Mouse (Mus musculus): ENCODE measurements around the gene Cdk2. TPM values are rescaled to one million over a fixed set of nuclear protein-coding genes. Genes with fewer than 3 reads are reported as not detected.

Cdk2 gene
- total and polyA plus RNA-seq, 3 experiments: 36.3 to 117 (median 109) TPM

DNA sequence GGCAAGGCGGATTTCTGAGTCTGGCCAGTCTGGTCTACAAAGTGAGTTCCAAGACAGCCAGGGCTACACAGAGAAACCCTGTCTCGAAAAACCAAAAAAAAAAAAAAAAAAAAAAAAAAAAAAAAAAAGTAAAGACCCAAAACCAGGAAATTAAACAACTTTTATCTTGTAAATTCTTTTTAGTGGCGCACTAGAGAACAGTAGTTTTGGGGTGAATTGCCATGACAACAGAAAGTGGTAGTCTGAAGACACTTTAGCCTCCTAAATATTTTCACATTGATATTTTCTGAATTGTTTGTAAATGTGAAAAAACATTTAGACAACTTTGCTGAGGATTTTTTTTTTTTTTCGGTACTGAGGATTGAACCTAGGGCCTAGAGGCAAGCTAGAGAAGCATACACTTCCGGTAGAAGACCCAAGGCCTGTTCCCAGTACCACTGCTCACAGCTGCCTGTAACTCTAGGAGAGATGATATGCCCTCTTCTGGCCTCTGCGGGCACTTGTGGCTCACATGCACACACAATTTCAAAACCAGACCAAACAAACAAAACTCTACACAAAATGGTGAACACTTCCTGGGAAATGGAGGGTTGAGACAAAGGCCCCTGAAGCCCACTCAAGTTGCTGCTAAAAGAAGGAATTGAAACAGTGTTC, 7.6 kb downstream of the Cdk2 start:
- DNase-seq (ENCODE audit: low spot score): no peak
- Histone ChIP-seq H3K27me3 (ENCODE audit: insufficient read depth, low read length) (no peaks in the 10 kb centered on the region), H3K4me1 (ENCODE audit: insufficient read depth, low read depth, low read length) (peaks cover 45% of the 10 kb centered on the region), H3K36me3 (replicated peaks) (peaks cover 67% of the 10 kb centered on the region), H3K9me3 (replicated peaks) (no peaks in the 10 kb centered on the region), H3K4me3 (ENCODE audit: low read depth, low read length) (no peak overlapping the region; the same call in 1 of the 2 replicates)
- no peak for TF ChIP-seq GATA1 (IDR thresholded peaks at IDR 0.05; ENCODE audit: borderline replicate concordance, low read length)
- no peak for TF ChIP-seq CTCF (IDR thresholded peaks at IDR 0.05; ENCODE audit: low read depth, low read length)
- no peak for TF ChIP-seq POLR2AphosphoS5 (IDR thresholded peaks at IDR 0.05; ENCODE audit: insufficient replicate concordance, low read depth, low read length)
- no peak for TF ChIP-seq GATA2 (IDR thresholded peaks at IDR 0.05; ENCODE audit: borderline replicate concordance, low read depth, low read length)
- no peak for TF ChIP-seq TAL1 (conservative IDR thresholded peaks at IDR 0.05; ENCODE audit: low read depth, low read length)
- ATAC-seq (ENCODE audit: extremely low read depth, insufficient number of reproducible peaks, low FRiP score, poor library complexity, severe bottlenecking): no peak

DNA sequence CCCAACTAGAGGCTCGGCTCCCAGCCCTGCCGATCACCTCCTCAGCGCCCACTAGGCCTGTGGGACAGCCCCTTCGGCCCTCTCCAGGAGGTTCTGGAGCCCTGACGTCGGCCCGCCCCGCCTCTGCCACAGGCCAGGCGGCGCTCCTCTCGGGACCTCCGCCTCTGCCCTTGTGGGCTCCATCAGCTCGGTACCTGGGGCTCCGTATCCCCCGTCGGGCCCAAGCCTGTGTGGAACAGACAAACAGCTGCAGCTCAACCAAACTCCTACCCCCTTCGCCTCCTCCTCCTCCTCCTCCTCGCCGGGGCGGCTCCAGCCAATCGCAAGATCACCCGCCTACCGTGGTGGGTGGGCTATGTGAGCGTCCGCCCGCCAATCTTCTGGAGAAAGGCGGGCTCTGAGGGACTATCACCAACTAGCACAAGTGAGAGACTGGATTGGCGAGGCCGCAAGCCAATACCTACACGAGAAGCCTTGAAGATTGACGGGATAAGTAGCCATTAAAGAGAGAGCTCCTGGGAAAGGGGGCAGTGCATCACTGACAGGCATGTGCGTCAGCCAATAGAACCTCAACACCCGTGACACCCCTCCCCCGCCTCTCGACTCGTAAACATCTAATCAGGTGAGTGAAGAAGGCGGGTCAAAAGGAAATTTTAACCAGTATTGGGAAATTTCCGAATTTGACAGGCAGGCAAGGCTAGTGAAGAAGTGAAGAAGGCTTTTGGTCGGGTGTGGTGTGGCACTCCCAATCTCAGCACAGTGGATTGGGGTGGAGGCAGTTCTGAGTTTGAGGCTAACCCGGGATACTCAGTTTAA, 8.6 kb downstream of the Cdk2 start, which contains the start of gene Rab5b:
TSS of gene Rab5b (minus strand) at position 273 of the 816 bp plus-strand sequence.
- peaks cover 43% of the 10 kb centered on the region for H3K4me1 ChIP-seq (ENCODE audit: insufficient read depth, low read depth, low read length)
- DNase-seq (ENCODE audit: low spot score): peak; percentile 97
- peak within 1 kb of the TSS; percentile 86 for H3K4me3 ChIP-seq (ENCODE audit: low read depth, low read length)
- peaks cover 64% of the 10 kb centered on the region for H3K36me3 ChIP-seq (replicated peaks)
- no peaks in the 10 kb centered on the region for H3K9me3 ChIP-seq (replicated peaks)
- no peak for TF ChIP-seq GATA1 (IDR thresholded peaks at IDR 0.05; ENCODE audit: borderline replicate concordance, low read length)
- peak; percentile 98 for ATAC-seq (ENCODE audit: extremely low read depth, insufficient number of reproducible peaks, low FRiP score, poor library complexity, severe bottlenecking)
- no peaks in the 10 kb centered on the region for H3K27me3 ChIP-seq (ENCODE audit: insufficient read depth, low read length)

DNA sequence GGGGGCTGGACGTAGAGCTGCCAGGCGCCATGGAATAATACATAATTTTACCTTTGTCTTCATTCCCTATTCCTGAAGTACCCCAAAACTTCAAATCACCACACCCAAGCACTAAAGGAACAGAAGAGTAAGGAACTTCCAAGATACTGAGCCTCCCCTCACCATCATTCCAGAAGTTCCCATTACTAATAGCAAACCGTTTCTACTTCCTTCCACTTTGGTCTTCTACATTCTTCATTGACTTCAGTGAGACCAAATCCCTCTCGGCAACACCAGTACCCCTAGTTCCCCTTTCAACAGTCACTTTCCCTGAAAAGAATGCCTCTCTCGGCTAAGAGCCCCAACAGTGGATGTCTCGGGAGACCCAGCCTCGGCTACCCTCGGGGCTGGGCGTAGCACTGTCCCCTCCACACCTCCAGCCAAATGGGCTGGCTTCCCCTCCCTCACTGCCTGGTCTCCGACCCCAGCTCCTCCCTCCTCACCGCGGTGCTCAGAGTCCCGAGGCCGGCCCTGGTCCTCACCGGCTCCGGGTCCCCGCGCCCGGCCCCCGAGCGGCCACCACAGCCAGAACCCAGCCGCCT, 9.3 kb downstream of the Cdk2 start:
- DNase-seq (ENCODE audit: low spot score): no peak
- Histone ChIP-seq H3K4me3 (ENCODE audit: low read depth, low read length) (peak overlapping the region; percentile 86), H3K27me3 (ENCODE audit: insufficient read depth, low read length) (no peaks in the 10 kb centered on the region), H3K36me3 (replicated peaks) (peaks cover 59% of the 10 kb centered on the region), H3K9me3 (replicated peaks) (no peaks in the 10 kb centered on the region), H3K4me1 (ENCODE audit: insufficient read depth, low read depth, low read length) (peaks cover 40% of the 10 kb centered on the region)
- no peak for TF ChIP-seq CTCF (IDR thresholded peaks at IDR 0.05; ENCODE audit: low read depth, low read length)
- no peak for TF ChIP-seq POLR2AphosphoS5 (IDR thresholded peaks at IDR 0.05; ENCODE audit: insufficient replicate concordance, low read depth, low read length)
- no peak for TF ChIP-seq GATA2 (IDR thresholded peaks at IDR 0.05; ENCODE audit: borderline replicate concordance, low read depth, low read length)
- TF ChIP-seq TAL1 (conservative IDR thresholded peaks at IDR 0.05; ENCODE audit: low read depth, low read length): no peak
- TF ChIP-seq GATA1 (IDR thresholded peaks at IDR 0.05; ENCODE audit: borderline replicate concordance, low read length): no peak
- ATAC-seq (ENCODE audit: extremely low read depth, insufficient number of reproducible peaks, low FRiP score, poor library complexity, severe bottlenecking): no peak

DNA sequence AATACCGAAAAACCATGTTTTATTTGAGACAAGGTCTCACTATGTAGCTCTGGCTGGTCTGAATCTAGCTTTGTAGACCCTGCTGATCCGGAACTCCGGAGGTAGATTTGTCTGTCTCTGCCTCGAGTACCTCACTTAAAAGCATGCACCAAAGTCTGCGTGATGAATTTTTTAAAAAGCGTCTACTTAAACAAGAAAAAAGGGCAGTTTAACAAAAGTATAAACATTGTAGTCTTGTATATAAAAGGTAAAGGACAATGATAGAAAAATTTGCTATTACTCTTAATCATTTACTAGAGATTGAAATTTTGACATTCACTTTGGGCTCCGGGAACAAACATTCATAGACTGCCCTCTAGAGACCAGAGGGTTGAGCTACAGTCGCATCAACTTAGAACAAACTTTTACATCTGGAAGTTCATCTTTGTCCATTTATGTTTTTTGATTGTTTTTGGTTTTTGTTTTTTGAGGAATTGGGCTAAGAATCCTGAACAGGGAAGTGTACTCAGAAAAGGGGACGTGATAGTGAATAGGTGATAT, 30.3 kb downstream of the Cdk2 start:
- H3K4me3 ChIP-seq (ENCODE audit: low read depth, low read length): peak overlapping the region; percentile 74; the same call in 1 of the 2 replicates
- H3K36me3 ChIP-seq (replicated peaks): peaks cover 24% of the 10 kb centered on the region
- no peaks in the 10 kb centered on the region for H3K9me3 ChIP-seq (replicated peaks)
- ATAC-seq (ENCODE audit: extremely low read depth, insufficient number of reproducible peaks, low FRiP score, poor library complexity, severe bottlenecking) (0 out of 2 replicates have a peak, but pooled peaks have one; percentile 31), DNase-seq (ENCODE audit: low spot score) (no peak)
- H3K4me1 ChIP-seq (ENCODE audit: insufficient read depth, low read depth, low read length): peaks cover 15% of the 10 kb centered on the region
- no peaks in the 10 kb centered on the region; the same call in 1 of the 2 replicates for H3K27me3 ChIP-seq (ENCODE audit: insufficient read depth, low read length)
- TF ChIP-seq CTCF (IDR thresholded peaks at IDR 0.05; ENCODE audit: low read depth, low read length): no peak
- TF ChIP-seq POLR2AphosphoS5 (IDR thresholded peaks at IDR 0.05; ENCODE audit: insufficient replicate concordance, low read depth, low read length): no peak
- no peak for TF ChIP-seq GATA1 (IDR thresholded peaks at IDR 0.05; ENCODE audit: borderline replicate concordance, low read length)
- no peak for TF ChIP-seq GATA2 (IDR thresholded peaks at IDR 0.05; ENCODE audit: borderline replicate concordance, low read depth, low read length)

DNA sequence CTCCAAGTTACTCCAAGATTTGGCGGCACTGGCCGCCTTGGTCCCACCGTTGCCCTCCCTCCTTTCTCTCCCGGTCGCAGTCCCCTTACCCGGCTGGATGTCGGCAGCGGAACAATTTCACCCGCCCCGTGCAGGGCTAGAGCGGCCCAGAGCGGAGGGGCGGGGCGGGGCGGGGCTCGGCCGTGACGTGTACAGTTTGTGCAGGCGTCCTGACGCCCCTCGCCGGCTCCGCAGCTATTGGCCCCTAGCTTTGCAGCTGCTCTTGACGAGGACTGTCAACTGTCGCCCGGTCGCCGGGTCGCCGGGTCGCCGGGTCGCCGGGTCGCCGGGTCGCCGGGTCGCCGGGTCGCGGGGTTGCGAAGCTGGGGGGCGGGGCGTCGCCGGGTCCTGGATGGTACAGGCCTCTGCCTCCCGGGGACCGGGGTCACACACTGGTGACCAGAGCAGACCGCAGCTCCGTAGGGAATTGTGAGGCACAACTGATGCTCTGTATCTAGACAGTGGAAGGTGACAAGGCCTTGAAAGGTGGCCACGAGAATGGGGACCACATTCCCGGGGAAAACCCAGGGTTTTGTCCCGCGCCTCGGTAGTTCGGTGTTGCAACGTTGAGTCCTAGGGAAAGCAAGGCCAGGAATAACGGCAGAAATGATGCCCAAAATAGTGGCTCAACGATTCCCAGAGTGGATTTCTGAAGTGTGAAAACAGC, 30.9 kb downstream of the Cdk2 start, which contains the start of gene Suox:
TSS of gene Suox (minus strand) at position 311 of the 706 bp plus-strand sequence.
- ATAC-seq (ENCODE audit: extremely low read depth, insufficient number of reproducible peaks, low FRiP score, poor library complexity, severe bottlenecking) (peak; percentile 86), DNase-seq (ENCODE audit: low spot score) (peak; percentile 75)
- TF ChIP-seq GATA2 (IDR thresholded peaks at IDR 0.05; ENCODE audit: borderline replicate concordance, low read depth, low read length) (no peak), TAL1 (conservative IDR thresholded peaks at IDR 0.05; ENCODE audit: low read depth, low read length) (no peak), CTCF (IDR thresholded peaks at IDR 0.05; ENCODE audit: low read depth, low read length) (no peak), POLR2AphosphoS5 (IDR thresholded peaks at IDR 0.05; ENCODE audit: insufficient replicate concordance, low read depth, low read length) (no peak), GATA1 (IDR thresholded peaks at IDR 0.05; ENCODE audit: borderline replicate concordance, low read length) (no peak)
- peaks cover under 1% of the 10 kb centered on the region; the same call in 1 of the 2 replicates for H3K27me3 ChIP-seq (ENCODE audit: insufficient read depth, low read length)
- H3K4me3 ChIP-seq (ENCODE audit: low read depth, low read length): peak within 1 kb of the TSS; percentile 74
- H3K36me3 ChIP-seq (replicated peaks): peaks cover 21% of the 10 kb centered on the region
- peaks cover 19% of the 10 kb centered on the region for H3K4me1 ChIP-seq (ENCODE audit: insufficient read depth, low read depth, low read length)
- H3K9me3 ChIP-seq (replicated peaks): no peaks in the 10 kb centered on the region
